Mouse (Mus musculus) hindbrain, postnatal 0 days (tissue): Measurements from ENCODE around the gene Cadm1. TPM values are rescaled to one million over a fixed set of nuclear protein-coding genes. Genes with fewer than 3 reads are reported as not detected.

Experiments used
- ATAC-seq: fragments of 200-750 bp; cut with Nextera tagmentation; 2 replicates; pipeline ENCODE4 v1.8.0; 2017; ENCODE audit warnings: mild to moderate bottlenecking, moderate TSS enrichment, moderate library complexity
- DNase-seq: peaks from one replicate; pipeline ENCODE4 v3.0.0-alpha.2; 2015; ENCODE audit warnings: low spot score
- H3K27ac ChIP-seq: fragments of 300-500 bp; sonication (generic); 2 replicates; pipeline ENCODE4 v1.5.1; 2014; ENCODE audit warnings: mild to moderate bottlenecking
- H3K27me3 ChIP-seq: fragments of 300-500 bp; sonication (generic); 2 replicates; pipeline ENCODE4 v1.6.1; 2014; ENCODE audit warnings: low read length, mixed read lengths; ENCODE audit not compliant: insufficient read depth
- H3K36me3 ChIP-seq: fragments of 300-500 bp; sonication (generic); 2 replicates; pipeline ENCODE4 v1.6.1; 2014; ENCODE audit warnings: low read length, mixed read lengths; ENCODE audit not compliant: insufficient read depth
- H3K4me1 ChIP-seq: fragments of 300-500 bp; sonication (generic); 2 replicates; pipeline ENCODE4 v1.6.1; 2014; ENCODE audit warnings: antibody characterized with exemption, low read length, mixed read lengths; ENCODE audit not compliant: insufficient read depth
- H3K4me2 ChIP-seq: fragments of 300-500 bp; sonication (generic); 2 replicates; pipeline ENCODE4 v1.6.1; 2014; ENCODE audit warnings: low read depth, mild to moderate bottlenecking, low read length, moderate library complexity, mixed read lengths
- H3K4me3 ChIP-seq: fragments of 300-500 bp; sonication (generic); 2 replicates; pipeline ENCODE4 v1.5.1; 2014; ENCODE audit warnings: low read length
- H3K9ac ChIP-seq: fragments of 300-500 bp; sonication (generic); replicated peaks from 2 replicates; pipeline ENCODE4 v1.6.1; 2014; ENCODE audit warnings: mild to moderate bottlenecking, low read length, moderate library complexity, mixed read lengths
- H3K9me3 ChIP-seq: fragments of 300-500 bp; sonication (generic); 2 replicates; pipeline ENCODE4 v1.6.1; 2016; ENCODE audit warnings: low read length, mixed read lengths
- CTCF ChIP-seq: IDR thresholded peaks from 2 replicates; pipeline ENCODE4 v1.5.1; 2016; ENCODE audit warnings: antibody characterized with exemption, control low read depth, low read depth
- WGBS: fragments of 180-500 bp; shearing (Covaris S2); extraction: QIAGEN DNeasy Blood & Tissue Kit; methylation state at CpG from one replicate; pipeline ENCODE4 v1.1.7; 2014; 5-methylcytosine and 5-hydroxymethylcytosine counted together
- polyA plus RNA-seq: library from polyadenylated mRNA; unstranded; fragments of >200 nt; fragmentation: Nextera tagmentation; extraction: Ambion mirVana; gene quantifications from 2 replicates; pipeline ENCODE4 v1.2.1, GENCODE M21; 2015
- total RNA-seq: library from RNA; depleted of rRNA; stranded (reverse); fragments of >200 nt; gene quantifications from 2 replicates; pipeline ENCODE4 v1.2.3, GENCODE M21; 2014

Gene Cadm1
- total and polyA plus RNA-seq, 2 experiments from 2014 or later = 115 to 203 TPM

GRCm38 (mm10) chr9:47627966-47628365, 98.0 kb downstream of the Cadm1 start:
- Histone ChIP-seq H3K4me2 (no peak overlapping the region), H3K27me3 (no peaks in the 10 kb centered on the region), H3K9me3 (no peaks in the 10 kb centered on the region), H3K9ac (no peak overlapping the region), H3K36me3 (no peaks in the 10 kb centered on the region), H3K4me3 (no peak overlapping the region), H3K4me1 (peaks cover 14% of the 10 kb centered on the region), H3K27ac (no peak overlapping the region)
- DNase-seq = no peak
- no peak for ATAC-seq
- WGBS = 97% methylated on average over 2 of the region's 2 CpGs
- no peak for TF ChIP-seq CTCF

- no peak for TF ChIP-seq CTCF
- peaks cover 9% of the 10 kb centered on the region for H3K4me1 ChIP-seq
These were observed 98.6 kb downstream of the Cadm1 start for GRCm38 (mm10) chr9:47628550-47628949.

DNA sequence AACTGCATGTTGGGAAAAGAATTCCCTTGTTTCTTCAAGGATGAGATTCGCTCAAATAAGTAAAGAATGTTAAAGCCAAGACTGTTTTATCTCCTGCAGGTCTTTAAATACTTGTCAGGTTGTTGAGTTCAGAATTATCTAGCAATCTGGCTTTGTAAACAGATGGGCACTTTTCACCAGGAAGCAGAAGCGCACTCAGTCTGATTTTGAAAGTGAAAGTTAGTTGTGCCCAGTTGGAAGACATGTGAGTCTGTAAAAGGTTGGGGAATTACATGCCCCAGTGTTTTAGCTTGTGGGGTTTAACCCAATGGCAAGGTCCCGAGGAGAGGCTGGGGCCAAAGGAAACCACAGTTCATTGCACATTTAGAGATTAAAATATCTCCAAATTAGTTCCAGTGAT, 104.7 kb downstream of the Cadm1 start:
- Histone ChIP-seq H3K4me3 (no peak overlapping the region), H3K27ac (no peak overlapping the region), H3K27me3 (no peaks in the 10 kb centered on the region), H3K9me3 (no peaks in the 10 kb centered on the region), H3K9ac (no peak overlapping the region), H3K4me1 (no peaks in the 10 kb centered on the region), H3K4me2 (no peak overlapping the region), H3K36me3 (no peaks in the 10 kb centered on the region)
- WGBS = 73% methylated on average over 3 of the region's 3 CpGs
- DNase-seq (no peak), ATAC-seq (no peak)
- no peak for TF ChIP-seq CTCF

More at GRCm38 (mm10) chr9:47628550-47628949, 98.6 kb downstream of the Cadm1 start:
- Histone ChIP-seq H3K27ac (no peak overlapping the region), H3K27me3 (no peaks in the 10 kb centered on the region), H3K4me2 (no peak overlapping the region), H3K9ac (no peak overlapping the region), H3K9me3 (no peaks in the 10 kb centered on the region), H3K36me3 (no peaks in the 10 kb centered on the region), H3K4me3 (no peak overlapping the region)
- DNase-seq (no peak), ATAC-seq (no peak)
- 93% methylated on average over 1 of the region's 1 CpGs for WGBS

DNA sequence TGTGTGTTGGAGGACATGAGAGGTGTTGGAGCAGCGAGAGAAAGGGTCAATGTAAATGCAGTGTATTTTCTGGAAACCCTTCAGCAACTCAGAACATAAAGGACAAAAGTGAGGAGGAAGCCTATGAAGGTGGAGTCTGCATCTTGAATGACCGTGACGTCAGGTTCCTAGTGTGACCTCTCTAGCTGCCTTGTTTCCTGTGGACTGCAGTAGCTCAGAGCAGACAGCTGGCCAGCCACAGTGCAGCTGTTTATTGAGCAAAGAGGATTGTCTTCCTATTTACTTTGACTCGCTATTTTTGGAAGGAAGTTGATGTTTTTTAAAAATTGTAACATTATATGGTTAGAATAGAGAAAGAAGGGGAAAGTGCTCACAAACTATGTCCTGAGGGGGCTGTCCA, 112.7 kb downstream of the Cadm1 start:
- 60% methylated on average over 4 of the region's 4 CpGs for WGBS
- Histone ChIP-seq H3K27me3 (no peaks in the 10 kb centered on the region), H3K4me2 (no peak overlapping the region), H3K27ac (no peak overlapping the region), H3K4me1 (no peaks in the 10 kb centered on the region), H3K36me3 (no peaks in the 10 kb centered on the region), H3K9me3 (no peaks in the 10 kb centered on the region), H3K9ac (no peak overlapping the region), H3K4me3 (no peak overlapping the region)
- no peak for DNase-seq
- no peak for TF ChIP-seq CTCF
- no peak for ATAC-seq

- H3K9me3 ChIP-seq = no peaks in the 10 kb centered on the region
- H3K4me2 ChIP-seq = no peak overlapping the region
- no peak for DNase-seq
- no peaks in the 10 kb centered on the region for H3K36me3 ChIP-seq
- H3K4me1 ChIP-seq = no peaks in the 10 kb centered on the region
- WGBS = 86% methylated on average over 2 of the region's 2 CpGs
- ATAC-seq = no peak
- H3K4me3 ChIP-seq = no peak overlapping the region
- no peak for TF ChIP-seq CTCF
- H3K9ac ChIP-seq = no peak overlapping the region
- H3K27ac ChIP-seq = no peak overlapping the region
- H3K27me3 ChIP-seq = no peaks in the 10 kb centered on the region
These were observed 115.1 kb downstream of the Cadm1 start for GRCm38 (mm10) chr9:47645056-47645455.

- 87% methylated on average over 11 of the region's 11 CpGs for WGBS
- DNase-seq (no peak), ATAC-seq (no peak)
- Histone ChIP-seq H3K4me2 (no peak overlapping the region), H3K4me1 (no peaks in the 10 kb centered on the region), H3K36me3 (no peaks in the 10 kb centered on the region), H3K9ac (no peak overlapping the region), H3K27ac (no peak overlapping the region), H3K9me3 (no peaks in the 10 kb centered on the region), H3K4me3 (no peak overlapping the region), H3K27me3 (no peaks in the 10 kb centered on the region)
- TF ChIP-seq CTCF = no peak
These were observed 121.5 kb downstream of the Cadm1 start for GRCm38 (mm10) chr9:47651431-47651830.

- 86% methylated on average over 5 of the region's 5 CpGs for WGBS
These were observed 122.2 kb downstream of the Cadm1 start for GRCm38 (mm10) chr9:47652203-47652602.

More at GRCm38 (mm10) chr9:47652203-47652602, 122.2 kb downstream of the Cadm1 start:
- H3K4me1 ChIP-seq = no peaks in the 10 kb centered on the region
- H3K9me3 ChIP-seq = no peaks in the 10 kb centered on the region
- DNase-seq (no peak), ATAC-seq (no peak)
- H3K9ac ChIP-seq = no peak overlapping the region
- H3K4me2 ChIP-seq = no peak overlapping the region
- no peaks in the 10 kb centered on the region for H3K36me3 ChIP-seq
- H3K4me3 ChIP-seq = no peak overlapping the region
- no peak overlapping the region for H3K27ac ChIP-seq
- no peaks in the 10 kb centered on the region for H3K27me3 ChIP-seq
- no peak for TF ChIP-seq CTCF
